Mouse (Mus musculus) WW6 (cell line): ENCODE results near the gene Rhot1.

Source experiments
- DNase-seq: peaks from one replicate; pipeline ENCODE4 v3.0.0-alpha.2; 2013; ENCODE audit warnings: low read depth, low spot score

Rhot1 gene

GRCm38 (mm10) chr11:80289701-80290445 lies 81.1 kb downstream of the Rhot1 start:
- DNase-seq: no peak

GRCm38 (mm10) chr11:80291004-80291403 lies 82.2 kb downstream of the Rhot1 start:
- DNase-seq: no peak

- no peak for DNase-seq
Measured at GRCm38 (mm10) chr11:80292463-80292862, 83.6 kb downstream of the Rhot1 start.

- DNase-seq: no peak
Measured at GRCm38 (mm10) chr11:80295066-80295465, 86.2 kb downstream of the Rhot1 start.

GRCm38 (mm10) chr11:80295785-80296184 lies 87.0 kb downstream of the Rhot1 start:
- DNase-seq: no peak

- no peak for DNase-seq
Measured at GRCm38 (mm10) chr11:80299513-80300235, 90.9 kb downstream of the Rhot1 start.

- no peak for DNase-seq
Measured at GRCm38 (mm10) chr11:80300551-80301315, 91.9 kb downstream of the Rhot1 start, which contains the start of gene Rhbdl3. Rhbdl3 (plus strand) TSS chr11:80300912.

GRCm38 (mm10) chr11:80301316-80302045 lies 92.7 kb downstream of the Rhot1 start:
- DNase-seq: no peak

GRCm38 (mm10) chr11:80302046-80302390 lies 93.2 kb downstream of the Rhot1 start:
- DNase-seq: no peak

GRCm38 (mm10) chr11:80302536-80302935 lies 93.7 kb downstream of the Rhot1 start:
- peak; percentile 79 for DNase-seq

- no peak for DNase-seq
Measured at GRCm38 (mm10) chr11:80303746-80304145, 94.9 kb downstream of the Rhot1 start.

- DNase-seq: no peak
Measured at GRCm38 (mm10) chr11:80304846-80305245, 96.0 kb downstream of the Rhot1 start.

- no peak for DNase-seq
Measured at GRCm38 (mm10) chr11:80308537-80308936, 99.7 kb downstream of the Rhot1 start.

- no peak for DNase-seq
Measured at GRCm38 (mm10) chr11:80311271-80311670, 102.5 kb downstream of the Rhot1 start.

- no peak for DNase-seq
Measured at GRCm38 (mm10) chr11:80312049-80312448, 103.2 kb downstream of the Rhot1 start.

GRCm38 (mm10) chr11:80312565-80312964 lies 103.7 kb downstream of the Rhot1 start:
- no peak for DNase-seq

GRCm38 (mm10) chr11:80313462-80313861 lies 104.6 kb downstream of the Rhot1 start:
- no peak for DNase-seq

GRCm38 (mm10) chr11:80313944-80314343 lies 105.1 kb downstream of the Rhot1 start:
- no peak for DNase-seq

- no peak for DNase-seq
Measured at GRCm38 (mm10) chr11:80315743-80316639, 107.2 kb downstream of the Rhot1 start.
